Mouse (Mus musculus) megakaryocyte, embryonic 14.5 days (primary cell): ENCODE measurements at regions not wholly inside any gene's neighbourhood (a gene's known extent, or its start where the extent isn't known, plus 50 kb on each side); places are given as distances from the start of the nearest gene placed in this dataset.
A peak's percentile ranks its signal among the peaks of the same experiment; 100 is the strongest.

Source experiments
- H3K27me3 ChIP-seq: replicated peaks from 2 replicates; pipeline ENCODE3; 2012; ENCODE audit warnings: inconsistent platforms
- H3K36me3 ChIP-seq: replicated peaks from 2 replicates; pipeline ENCODE3; 2012; ENCODE audit warnings: low read length, inconsistent platforms, mixed read lengths
- H3K4me1 ChIP-seq: 2 replicates; pipeline ENCODE4 v1.6.1; 2012; ENCODE audit warnings: inconsistent platforms
- H3K4me3 ChIP-seq: replicated peaks from 2 replicates; pipeline ENCODE3; 2012; ENCODE audit warnings: moderate library complexity, mild to moderate bottlenecking, inconsistent platforms
- H3K9me3 ChIP-seq: 2 replicates; pipeline ENCODE4 v1.6.1; 2012; ENCODE audit warnings: inconsistent platforms
- FLI1 ChIP-seq: IDR thresholded peaks from 2 replicates; pipeline ENCODE4 v1.6.1; 2012; ENCODE audit warnings: low read length, inconsistent platforms, mixed read lengths
- GATA1 ChIP-seq: IDR thresholded peaks from 3 replicates; pipeline ENCODE4 v1.6.1; 2012; ENCODE audit warnings: mixed read lengths, low read length, inconsistent platforms, borderline replicate concordance

DNA sequence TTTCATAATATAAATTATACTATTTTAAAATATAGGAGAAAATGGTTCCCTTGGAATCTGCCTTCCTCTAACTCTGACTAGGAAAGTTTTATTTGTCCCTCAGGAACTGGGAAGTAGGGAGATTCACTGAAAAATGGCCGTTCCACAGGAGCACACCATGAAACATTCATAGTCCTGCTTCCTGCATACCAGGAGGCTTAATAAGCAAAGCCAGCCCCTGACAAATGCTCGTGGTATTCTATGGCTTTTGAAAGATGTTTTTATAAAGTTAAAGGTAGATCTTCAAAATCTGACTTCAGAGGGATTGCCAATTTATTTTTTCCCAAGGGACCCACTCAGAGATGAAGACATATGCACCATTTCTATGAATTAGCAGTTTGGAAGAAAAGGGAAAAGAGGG lies 426.9 kb downstream of the Lmo4 start:
- TF ChIP-seq FLI1: no peak
- TF ChIP-seq GATA1: no peak
- no peak overlapping the region for H3K4me3 ChIP-seq
- H3K27me3 ChIP-seq: no peaks in the 10 kb centered on the region
- no peaks in the 10 kb centered on the region for H3K36me3 ChIP-seq
- 0 out of 2 replicates have a peak, but pooled peaks cover 2% of the 10 kb centered on the region for H3K9me3 ChIP-seq
- H3K4me1 ChIP-seq: no peaks in the 10 kb centered on the region

DNA sequence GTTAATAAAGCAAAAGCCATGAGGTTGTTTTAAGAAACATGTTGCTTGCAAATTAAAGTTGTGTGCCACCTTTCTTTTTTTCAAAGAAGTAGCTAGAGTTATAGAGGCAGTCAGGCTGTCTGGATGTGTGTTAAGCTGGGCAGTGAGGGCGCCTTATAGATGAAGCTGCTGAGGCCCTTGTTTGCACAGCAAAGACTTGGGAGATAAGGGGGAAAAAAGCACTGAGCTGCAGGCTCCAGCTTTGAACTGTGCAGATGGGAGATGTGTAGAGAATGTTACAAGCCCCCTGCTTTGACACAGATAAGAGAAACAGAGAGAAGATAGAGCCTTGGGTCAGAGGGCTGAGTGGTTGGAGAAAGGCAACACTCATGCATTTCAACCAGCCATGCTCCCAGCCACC lies 445.7 kb downstream of the Lmo4 start:
- Histone ChIP-seq H3K9me3 (peaks cover 4% of the 10 kb centered on the region), H3K4me3 (no peak overlapping the region), H3K4me1 (no peaks in the 10 kb centered on the region), H3K36me3 (no peaks in the 10 kb centered on the region), H3K27me3 (no peaks in the 10 kb centered on the region)
- TF ChIP-seq FLI1 (no peak), GATA1 (no peak)

DNA sequence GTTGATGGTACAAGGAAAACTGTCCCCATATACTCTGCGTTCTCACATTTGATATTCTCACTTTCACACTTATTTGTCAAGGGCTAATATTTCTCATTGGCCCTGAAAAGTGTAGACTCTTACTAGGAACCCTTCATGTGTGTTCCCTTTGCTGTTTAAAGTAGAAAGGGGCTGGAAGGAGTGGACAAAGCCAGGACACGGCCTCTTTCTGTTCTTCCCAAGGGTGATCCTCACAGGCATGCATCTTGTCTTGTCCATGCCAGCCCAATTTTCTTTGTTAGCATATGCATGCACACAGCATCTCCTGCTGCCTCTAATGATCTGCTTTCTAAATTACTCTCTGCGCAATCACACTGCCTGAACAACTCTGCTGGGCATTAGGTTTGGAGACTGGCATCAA lies 451.8 kb downstream of the Lmo4 start:
- no peaks in the 10 kb centered on the region for H3K27me3 ChIP-seq
- H3K4me1 ChIP-seq: no peaks in the 10 kb centered on the region
- H3K4me3 ChIP-seq: no peak overlapping the region
- TF ChIP-seq FLI1: no peak
- no peak for TF ChIP-seq GATA1
- no peaks in the 10 kb centered on the region for H3K36me3 ChIP-seq
- H3K9me3 ChIP-seq: peaks cover 18% of the 10 kb centered on the region

DNA sequence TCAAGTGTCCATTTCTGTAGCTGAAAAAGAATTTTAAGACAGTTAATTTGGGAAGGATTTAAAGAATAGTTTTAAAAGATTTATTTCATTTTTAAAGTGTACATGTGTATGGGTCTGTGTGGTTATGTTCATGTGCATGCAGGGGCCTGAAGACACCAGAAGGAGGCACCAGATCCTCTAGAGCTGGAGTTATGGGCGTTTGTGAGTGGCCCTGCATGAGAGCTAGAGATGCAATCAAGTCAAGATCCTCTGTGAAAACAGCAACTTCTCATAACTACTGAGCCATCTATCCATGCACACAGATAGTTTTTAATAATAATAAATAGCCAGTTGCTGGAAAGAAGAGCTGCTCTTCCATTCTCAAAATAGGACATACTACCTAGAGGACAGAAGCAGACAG lies 452.4 kb downstream of the Lmo4 start:
- no peaks in the 10 kb centered on the region for H3K27me3 ChIP-seq
- no peaks in the 10 kb centered on the region for H3K36me3 ChIP-seq
- H3K4me1 ChIP-seq: no peaks in the 10 kb centered on the region
- peaks cover 16% of the 10 kb centered on the region for H3K9me3 ChIP-seq
- H3K4me3 ChIP-seq: no peak overlapping the region
- TF ChIP-seq GATA1: no peak
- no peak for TF ChIP-seq FLI1

- no peaks in the 10 kb centered on the region for H3K36me3 ChIP-seq
- no peaks in the 10 kb centered on the region for H3K4me1 ChIP-seq
- TF ChIP-seq GATA1: no peak
- no peak overlapping the region for H3K4me3 ChIP-seq
- H3K27me3 ChIP-seq: no peaks in the 10 kb centered on the region
- peaks cover 16% of the 10 kb centered on the region for H3K9me3 ChIP-seq
Observed at GRCm38 (mm10) chr3:143750128-143750527, 454.9 kb downstream of the Lmo4 start.

GRCm38 (mm10) chr3:143743649-143744048 lies 461.4 kb downstream of the Lmo4 start:
- Histone ChIP-seq H3K4me1 (no peaks in the 10 kb centered on the region), H3K27me3 (no peaks in the 10 kb centered on the region), H3K9me3 (peaks cover 4% of the 10 kb centered on the region; the same call in 1 of the 2 replicates), H3K36me3 (no peaks in the 10 kb centered on the region), H3K4me3 (no peak overlapping the region)
- TF ChIP-seq GATA1 (no peak), FLI1 (no peak)

DNA sequence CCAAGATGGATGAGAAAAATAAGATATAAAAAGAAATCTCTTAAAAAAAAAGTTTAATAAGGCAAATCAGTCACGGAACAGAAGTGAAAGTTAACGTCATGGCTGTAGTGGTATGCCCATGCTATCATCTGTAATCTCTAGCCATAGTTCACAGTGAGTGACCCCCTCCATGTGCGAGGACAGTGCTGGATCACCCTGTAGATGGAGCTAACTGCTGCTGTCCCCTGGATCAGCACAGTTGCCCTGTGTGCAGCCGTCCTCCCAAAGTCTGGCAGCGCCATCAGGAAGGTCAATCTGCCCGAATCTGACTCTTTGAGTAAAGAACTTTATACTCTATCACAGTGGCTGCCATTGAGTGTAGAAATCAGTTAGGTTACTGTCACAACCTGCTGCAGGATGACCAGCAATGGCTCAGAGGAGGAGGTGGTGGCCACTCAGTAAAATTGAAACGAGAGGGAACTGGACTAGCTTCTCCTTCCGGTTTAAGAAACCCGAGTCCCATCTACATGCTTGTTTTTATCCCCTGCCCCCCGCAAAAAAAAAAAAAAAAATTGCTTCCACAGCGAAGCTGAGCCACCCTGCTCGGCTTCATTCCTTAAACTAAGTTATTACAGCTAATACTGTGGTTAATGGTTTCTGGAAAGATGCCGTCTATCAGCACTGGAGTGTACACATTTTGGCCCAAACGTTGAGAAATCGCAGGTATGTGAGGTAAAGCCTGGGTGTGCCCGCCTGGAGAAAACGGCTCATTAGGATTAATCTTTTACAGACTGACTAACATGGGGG lies 462.0 kb downstream of the Lmo4 start:
- Histone ChIP-seq H3K4me1 (no peaks in the 10 kb centered on the region), H3K9me3 (peaks cover 4% of the 10 kb centered on the region; the same call in 1 of the 2 replicates), H3K36me3 (no peaks in the 10 kb centered on the region), H3K4me3 (peak overlapping the region; percentile 64), H3K27me3 (no peaks in the 10 kb centered on the region)
- TF ChIP-seq FLI1 (no peak), GATA1 (no peak)

DNA sequence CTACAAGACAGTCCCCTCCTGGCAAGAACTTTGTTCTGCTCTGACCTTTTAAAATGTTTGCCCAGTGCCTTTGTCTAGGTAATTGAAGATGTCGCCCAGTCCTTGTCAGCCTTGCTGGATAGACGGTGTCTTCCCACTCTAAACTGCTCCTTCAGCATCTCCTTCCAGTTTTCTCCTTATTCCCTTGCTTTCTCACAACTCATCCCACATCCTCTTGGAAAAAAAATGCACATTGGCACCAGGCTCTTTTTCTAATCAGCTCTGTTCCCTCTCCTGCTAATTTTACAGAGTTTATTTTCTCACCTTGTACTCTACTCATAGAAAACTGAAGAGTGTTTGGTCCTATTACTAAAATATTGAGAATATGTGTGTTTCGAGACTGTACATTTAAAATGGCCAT lies 466.3 kb downstream of the Lmo4 start:
- TF ChIP-seq GATA1 (no peak), FLI1 (no peak)
- H3K4me1 ChIP-seq: no peaks in the 10 kb centered on the region
- H3K36me3 ChIP-seq: no peaks in the 10 kb centered on the region
- H3K9me3 ChIP-seq: peaks cover 11% of the 10 kb centered on the region
- no peaks in the 10 kb centered on the region for H3K27me3 ChIP-seq
- H3K4me3 ChIP-seq: no peak overlapping the region

DNA sequence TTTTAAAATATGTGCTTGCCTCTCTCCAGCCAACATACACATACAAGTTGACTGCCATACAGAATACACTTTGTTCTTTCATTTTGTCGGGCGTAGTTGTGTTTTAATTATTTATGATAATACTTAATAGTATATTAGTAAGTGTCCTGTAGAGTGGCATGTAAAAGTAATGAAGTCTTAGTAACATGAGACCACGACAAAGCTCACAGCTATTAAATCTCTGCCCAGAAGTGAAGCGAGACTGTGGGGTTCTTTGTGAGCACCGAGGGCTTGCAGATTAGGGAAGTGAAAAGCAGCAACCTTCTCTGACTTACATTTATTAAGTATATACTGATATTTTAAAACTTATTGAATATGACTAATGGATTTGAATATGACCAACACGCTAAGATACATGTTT lies 467.2 kb downstream of the Lmo4 start:
- peaks cover 13% of the 10 kb centered on the region for H3K9me3 ChIP-seq
- TF ChIP-seq FLI1 (no peak), GATA1 (no peak)
- no peaks in the 10 kb centered on the region for H3K36me3 ChIP-seq
- no peak overlapping the region for H3K4me3 ChIP-seq
- no peaks in the 10 kb centered on the region for H3K4me1 ChIP-seq
- no peaks in the 10 kb centered on the region for H3K27me3 ChIP-seq

DNA sequence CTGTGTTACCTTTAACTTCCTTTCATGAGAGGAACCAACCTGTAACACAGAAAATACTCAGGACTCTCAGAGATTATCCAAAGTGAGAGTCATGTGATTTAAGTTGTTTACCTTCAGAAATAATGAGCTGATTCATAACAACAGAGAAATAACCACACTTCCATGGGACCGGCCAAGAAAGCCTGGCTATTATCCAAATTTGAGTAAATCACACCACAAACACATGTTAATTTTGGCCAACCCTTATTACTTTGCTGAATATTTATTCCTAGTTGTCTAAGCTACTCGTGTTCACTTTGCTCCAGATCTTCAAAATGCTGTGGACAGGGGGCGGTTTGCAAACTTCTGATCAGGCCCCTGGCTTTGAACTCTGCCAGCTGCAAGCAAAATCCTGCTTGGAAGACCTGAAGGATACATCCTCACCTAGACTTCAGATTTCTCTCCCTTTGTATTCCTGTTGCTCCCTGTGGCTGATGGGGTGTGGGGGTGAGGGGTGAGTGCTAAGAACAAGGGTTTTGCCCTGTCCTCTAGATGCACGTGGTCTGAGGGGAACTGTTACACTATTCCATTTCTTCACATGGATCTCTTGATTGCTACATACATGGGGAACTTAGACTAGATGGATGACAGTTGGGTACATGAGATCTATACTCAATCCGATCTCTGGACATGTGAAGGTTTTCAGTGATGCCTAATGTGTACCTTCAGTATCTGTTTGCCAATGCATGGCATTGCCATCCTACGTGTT lies 468.2 kb downstream of the Lmo4 start:
- H3K36me3 ChIP-seq: no peaks in the 10 kb centered on the region

More for the DNA sequence above, 468.2 kb downstream of the Lmo4 start:
- H3K27me3 ChIP-seq: no peaks in the 10 kb centered on the region
- no peaks in the 10 kb centered on the region for H3K4me1 ChIP-seq
- peaks cover 12% of the 10 kb centered on the region; the same call in 1 of the 2 replicates for H3K9me3 ChIP-seq
- no peak overlapping the region for H3K4me3 ChIP-seq
- TF ChIP-seq GATA1 (no peak), FLI1 (no peak)
